Mouse (Mus musculus) MEL (cell line): ENCODE measurements around the gene Acly.

Source experiments
- CTCF ChIP-seq, 3 experiments: IDR thresholded peaks in 2 of 3; conservative IDR thresholded peaks in 1 of 3; 2 replicates each; pipeline ENCODE4 v1.5.1; 2011 to 2012; ENCODE audit warnings: low read length in 3 of 3, low read depth in 2 of 3, mild to moderate bottlenecking in 2 of 3, improper control_type of control experiment in 1 of 3, inconsistent platforms in 1 of 3, mixed read lengths in 1 of 3, moderate library complexity in 1 of 3; ENCODE audit not compliant: control insufficient read depth in 1 of 3, insufficient read depth in 1 of 3, poor library complexity in 1 of 3, severe bottlenecking in 1 of 3
- GATA1 ChIP-seq: IDR thresholded peaks from 2 replicates; pipeline ENCODE4 v1.6.1; 2011; ENCODE audit warnings: low read depth, low read length, improper control_type of control experiment
- POLR2AphosphoS2 ChIP-seq: IDR thresholded peaks from 2 replicates; pipeline ENCODE4 v1.6.1; 2011; ENCODE audit warnings: low read length, improper control_type of control experiment
- POLR2AphosphoS5 ChIP-seq: IDR thresholded peaks from 2 replicates; pipeline ENCODE4 v1.6.1; 2012; ENCODE audit warnings: low read depth, borderline replicate concordance, mild to moderate bottlenecking, inconsistent platforms, low read length, moderate library complexity, mixed read lengths
- ZKSCAN1 ChIP-seq: IDR thresholded peaks from 2 replicates; pipeline ENCODE4 v1.6.1; 2012; ENCODE audit warnings: low read depth, mild to moderate bottlenecking, inconsistent platforms, low read length, improper control_type of control experiment, moderate library complexity

- no peak for TF ChIP-seq GATA1
- no peak for TF ChIP-seq POLR2AphosphoS5
- no peak for TF ChIP-seq ZKSCAN1
- TF ChIP-seq CTCF (IDR thresholded peaks at IDR 0.05 in 2 of 3, conservative IDR thresholded peaks at IDR 0.05 in 1 of 3; ENCODE audit: control insufficient read depth in 1 of 3, insufficient read depth in 1 of 3, low read depth in 2 of 3, low read length in 3 of 3, poor library complexity in 1 of 3, severe bottlenecking in 1 of 3), result no peak
- TF ChIP-seq POLR2AphosphoS2, result no peak
Observed at GRCm38 (mm10) chr11:100576256-100576655, 48.5 kb upstream of the Acly start.
